Mouse (Mus musculus) splenic B cell, adult 2 months (primary cell): Measurements from ENCODE around the gene Bpifb4.
A peak's percentile ranks its signal among the peaks of the same experiment; 100 is the strongest.

ENCODE experiments used
- DNase-seq: peaks from one replicate; pipeline ENCODE4 v3.0.0-alpha.2; 2011; ENCODE audit warnings: low read depth, low spot score
- H3K27me3 ChIP-seq: 2 replicates; pipeline ENCODE4 v1.6.1; 2012; ENCODE audit warnings: mild to moderate bottlenecking, low read length, moderate library complexity, mixed read lengths; ENCODE audit not compliant: control insufficient read depth, poor library complexity, insufficient read depth, severe bottlenecking
- H3K36me3 ChIP-seq: 2 replicates; pipeline ENCODE4 v1.6.1; 2012; ENCODE audit warnings: mild to moderate bottlenecking, low read length, moderate library complexity, mixed read lengths; ENCODE audit not compliant: control insufficient read depth, poor library complexity, insufficient read depth, severe bottlenecking

Bpifb4 gene

GRCm38 (mm10) chr2:153937843-153938242 is at the start of gene Bpifb4:
TSS of gene Bpifb4 (plus strand) at chr2:153938212.
- no peaks in the 10 kb centered on the region for H3K36me3 ChIP-seq
- no peaks in the 10 kb centered on the region for H3K27me3 ChIP-seq
- no peak for DNase-seq

DNA sequence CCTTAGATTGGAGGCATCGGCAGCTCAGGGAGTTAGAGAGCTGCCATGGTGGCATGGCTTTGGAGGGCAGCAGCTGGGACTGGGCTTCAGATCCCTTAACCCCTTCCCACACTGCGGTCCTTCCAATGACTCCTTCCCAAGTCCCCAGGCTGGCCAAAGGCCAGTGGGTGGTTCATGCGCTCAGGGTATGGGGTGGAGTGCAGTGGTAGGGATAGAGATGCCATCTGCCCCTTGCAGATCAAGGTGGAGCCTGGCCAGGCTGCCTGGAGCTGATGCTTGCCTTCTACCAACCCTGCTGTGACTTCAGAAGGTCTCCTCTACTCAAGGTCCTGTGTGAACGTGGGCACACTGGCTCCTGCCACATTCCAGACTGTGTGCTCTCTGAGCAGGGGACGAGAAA is 38.9 kb upstream of the Bpifb4 start:
- Histone ChIP-seq H3K27me3 (no peaks in the 10 kb centered on the region), H3K36me3 (no peaks in the 10 kb centered on the region)
- DNase-seq = no peak

GRCm38 (mm10) chr2:153900088-153900487 is 37.9 kb upstream of the Bpifb4 start, which contains the start of gene Bpifb6:
TSS of gene Bpifb6 (plus strand) at chr2:153900388.
- no peak for DNase-seq
- Histone ChIP-seq H3K36me3 (no peaks in the 10 kb centered on the region), H3K27me3 (no peaks in the 10 kb centered on the region)

DNA sequence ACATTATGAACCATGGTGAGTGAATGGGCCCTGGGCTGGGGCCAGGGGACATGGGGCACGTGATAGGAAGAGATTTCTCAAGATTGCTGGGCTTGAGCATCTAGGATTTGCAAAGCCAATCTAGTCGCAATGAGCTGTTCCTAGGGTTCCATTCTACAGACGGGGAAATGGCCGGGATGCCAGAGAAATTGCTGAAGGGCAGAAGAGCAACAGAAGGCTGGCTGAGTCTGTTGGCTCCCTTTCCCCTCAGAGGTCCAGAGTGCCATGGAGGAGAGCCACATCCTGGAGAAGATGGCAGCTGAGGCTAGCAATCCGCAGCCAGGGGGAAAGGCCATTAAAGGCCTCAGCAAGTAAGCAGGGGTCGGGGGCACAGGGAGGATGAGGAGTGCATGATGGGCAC is 35.3 kb upstream of the Bpifb4 start:
- no peaks in the 10 kb centered on the region for H3K36me3 ChIP-seq
- no peaks in the 10 kb centered on the region for H3K27me3 ChIP-seq
- no peak for DNase-seq

DNA sequence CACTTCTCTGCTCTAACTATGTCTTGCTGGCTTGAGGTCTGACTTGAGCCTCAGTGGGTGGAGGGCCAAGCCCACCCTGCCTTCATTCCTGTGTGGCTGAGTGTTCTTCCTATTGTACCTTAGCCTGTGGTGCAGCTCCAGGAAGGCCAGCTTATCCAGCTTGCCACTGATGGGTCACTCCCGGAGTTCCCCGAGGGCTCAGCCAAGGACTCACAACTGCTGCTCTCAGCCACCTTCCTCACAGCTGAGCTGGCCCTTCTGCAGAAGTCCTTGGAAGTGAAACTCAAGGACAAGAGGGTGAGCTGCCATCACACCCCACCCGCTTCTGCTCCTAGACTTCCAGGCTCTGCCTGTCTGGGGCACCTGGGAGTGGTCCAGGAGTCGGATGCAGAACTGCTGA is 31.4 kb upstream of the Bpifb4 start:
- no peak for DNase-seq
- Histone ChIP-seq H3K36me3 (no peaks in the 10 kb centered on the region), H3K27me3 (no peaks in the 10 kb centered on the region)

- Histone ChIP-seq H3K36me3 (no peaks in the 10 kb centered on the region), H3K27me3 (no peaks in the 10 kb centered on the region)
- DNase-seq = no peak
These were observed 23.9 kb upstream of the Bpifb4 start for GRCm38 (mm10) chr2:153914151-153914550.

DNA sequence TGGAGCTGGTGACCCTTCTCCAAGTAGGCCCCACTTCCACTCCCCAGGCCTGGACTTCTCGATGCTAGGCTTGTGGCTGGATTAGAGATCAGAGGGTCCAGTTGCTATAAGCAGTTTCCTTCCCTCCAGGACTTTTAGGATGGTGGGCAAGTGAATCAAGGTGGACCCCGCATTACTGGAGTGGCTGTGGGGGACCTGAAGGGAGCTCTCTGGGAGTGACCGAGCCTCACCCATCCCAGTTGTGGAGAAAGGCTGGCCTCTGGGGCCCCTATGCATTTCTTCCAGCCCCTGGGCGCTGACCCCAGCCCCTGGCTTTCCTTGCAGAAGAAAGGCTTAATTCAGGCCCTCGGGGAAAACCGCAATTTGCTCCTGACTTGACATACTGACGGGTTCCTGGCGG is 20.1 kb upstream of the Bpifb4 start, which contains the start of gene Bpifb3:
Gene Bpifb3 (plus strand): TSS at position 301 of the 400 bp plus-strand sequence.
- H3K36me3 ChIP-seq = no peaks in the 10 kb centered on the region
- no peaks in the 10 kb centered on the region for H3K27me3 ChIP-seq
- DNase-seq = no peak

- no peaks in the 10 kb centered on the region for H3K36me3 ChIP-seq
- H3K27me3 ChIP-seq = no peaks in the 10 kb centered on the region
- no peak for DNase-seq
These were observed 16.8 kb upstream of the Bpifb4 start for GRCm38 (mm10) chr2:153921246-153921645.

DNA sequence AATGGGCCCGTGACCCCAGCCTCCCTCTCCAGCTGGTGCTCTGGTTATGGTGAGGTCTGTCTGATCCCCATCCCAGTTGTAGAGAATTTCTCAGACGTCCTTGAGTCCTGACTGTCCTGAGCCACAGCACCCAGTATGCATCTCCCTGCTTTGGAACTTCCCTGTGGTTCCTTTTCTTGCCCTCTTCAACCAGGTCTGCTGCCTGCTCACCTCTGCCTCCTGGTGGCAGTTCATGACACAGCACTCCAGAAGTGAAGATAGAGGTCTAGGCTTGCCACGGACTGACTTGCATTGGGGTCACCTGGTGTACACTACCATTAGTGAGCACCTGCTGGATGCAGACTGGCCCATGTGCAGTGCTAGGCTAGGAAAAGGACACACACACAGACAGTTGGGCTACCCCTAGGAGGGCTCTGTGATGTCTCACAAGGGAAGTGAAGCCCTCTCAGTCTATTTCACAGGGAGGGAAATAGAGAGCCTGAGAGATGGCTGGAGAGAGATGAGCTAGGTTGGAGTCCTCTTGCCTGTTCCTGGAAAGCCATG is 8.1 kb upstream of the Bpifb4 start:
- Histone ChIP-seq H3K36me3 (no peaks in the 10 kb centered on the region), H3K27me3 (no peaks in the 10 kb centered on the region)
- peak; percentile 64 for DNase-seq

- no peaks in the 10 kb centered on the region for H3K27me3 ChIP-seq
- H3K36me3 ChIP-seq = no peaks in the 10 kb centered on the region
- no peak for DNase-seq
These were observed 6.9 kb upstream of the Bpifb4 start for GRCm38 (mm10) chr2:153931125-153931524.

DNA sequence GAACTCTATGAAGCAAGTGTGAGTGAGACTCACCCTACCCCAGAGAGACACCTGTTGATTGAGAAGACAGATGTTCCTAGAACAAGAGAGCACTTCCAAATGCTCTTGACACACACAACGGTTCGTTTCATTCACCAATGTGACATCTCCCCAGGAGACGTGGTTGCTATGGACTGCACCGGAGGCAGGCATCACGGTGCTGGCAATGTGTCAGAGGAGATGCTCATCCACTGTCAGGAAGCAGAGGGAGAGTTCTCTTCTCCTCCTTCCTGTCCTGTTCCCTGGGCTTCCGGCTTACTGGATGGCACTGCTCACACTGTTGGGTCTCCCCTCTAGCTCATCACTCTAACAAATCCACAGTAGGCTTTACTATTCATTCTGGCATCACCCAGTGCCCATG is 4.7 kb upstream of the Bpifb4 start:
- H3K36me3 ChIP-seq = no peaks in the 10 kb centered on the region
- H3K27me3 ChIP-seq = no peaks in the 10 kb centered on the region
- DNase-seq = no peak

DNA sequence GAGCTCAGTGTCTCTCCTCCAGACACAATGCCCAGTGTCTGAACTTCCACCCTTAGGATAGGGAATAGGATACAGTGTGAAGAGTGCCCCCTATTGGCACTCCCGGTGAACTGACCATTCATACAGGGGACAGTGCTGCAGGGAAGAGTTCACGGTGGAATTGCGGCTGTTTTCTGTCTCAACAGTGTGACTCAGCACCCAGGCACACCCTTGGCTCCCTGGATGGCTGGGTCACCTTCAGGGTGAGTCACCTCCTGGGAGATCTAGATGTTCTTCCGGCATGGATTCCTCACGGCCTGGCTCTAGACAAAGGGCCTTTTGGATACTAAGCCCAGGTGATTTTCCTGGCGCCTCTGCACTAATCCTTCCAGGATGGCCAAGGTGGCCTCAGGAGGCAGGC is 2.7 kb upstream of the Bpifb4 start:
- Histone ChIP-seq H3K27me3 (no peaks in the 10 kb centered on the region), H3K36me3 (no peaks in the 10 kb centered on the region)
- DNase-seq = no peak

GRCm38 (mm10) chr2:153943537-153943936 is 5.5 kb downstream of the Bpifb4 start:
- DNase-seq = peak; percentile 64

DNA sequence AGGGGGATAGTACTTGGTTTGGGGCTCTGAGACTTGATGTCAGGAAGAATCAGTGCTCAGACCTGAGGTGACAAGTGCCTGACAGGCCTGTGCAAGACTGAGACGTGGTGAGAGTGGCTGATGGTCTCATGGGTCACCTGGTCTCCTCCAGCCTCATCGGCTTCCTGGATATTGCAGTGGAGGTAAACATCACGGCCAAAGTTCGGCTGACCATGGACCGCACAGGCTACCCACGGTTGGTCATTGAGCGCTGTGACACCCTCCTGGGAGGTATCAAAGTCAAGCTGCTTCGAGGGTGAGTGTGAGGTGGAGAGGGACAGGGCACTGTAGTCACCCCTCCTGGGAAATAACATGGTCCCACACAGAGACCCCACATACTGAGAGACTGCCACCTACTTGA is 6.6 kb downstream of the Bpifb4 start:
- no peak for DNase-seq
- no peaks in the 10 kb centered on the region for H3K36me3 ChIP-seq
- H3K27me3 ChIP-seq = no peaks in the 10 kb centered on the region

More at GRCm38 (mm10) chr2:153943537-153943936, 5.5 kb downstream of the Bpifb4 start:
- no peaks in the 10 kb centered on the region for H3K36me3 ChIP-seq
- no peaks in the 10 kb centered on the region for H3K27me3 ChIP-seq

DNA sequence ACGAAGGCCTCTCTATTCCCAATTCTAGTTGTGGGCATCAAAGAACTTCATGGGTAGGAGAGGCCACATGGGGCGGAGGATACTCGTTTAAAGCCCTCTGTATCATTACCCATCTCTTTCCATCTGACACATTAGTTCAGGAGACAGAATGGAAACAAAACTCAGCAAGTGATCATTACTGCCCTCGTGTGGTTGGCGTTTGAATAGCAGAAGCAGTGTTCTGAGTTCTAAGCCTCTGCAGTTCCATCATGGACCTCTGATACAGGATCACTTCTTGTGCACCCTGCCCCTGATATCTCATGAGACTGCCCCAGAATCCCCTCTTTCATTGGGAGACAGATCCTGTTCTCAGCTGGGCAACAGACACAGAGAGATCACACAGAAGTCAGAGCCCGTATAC is 14.9 kb downstream of the Bpifb4 start:
- H3K27me3 ChIP-seq = no peaks in the 10 kb centered on the region
- no peaks in the 10 kb centered on the region for H3K36me3 ChIP-seq
- peak; percentile 76 for DNase-seq

DNA sequence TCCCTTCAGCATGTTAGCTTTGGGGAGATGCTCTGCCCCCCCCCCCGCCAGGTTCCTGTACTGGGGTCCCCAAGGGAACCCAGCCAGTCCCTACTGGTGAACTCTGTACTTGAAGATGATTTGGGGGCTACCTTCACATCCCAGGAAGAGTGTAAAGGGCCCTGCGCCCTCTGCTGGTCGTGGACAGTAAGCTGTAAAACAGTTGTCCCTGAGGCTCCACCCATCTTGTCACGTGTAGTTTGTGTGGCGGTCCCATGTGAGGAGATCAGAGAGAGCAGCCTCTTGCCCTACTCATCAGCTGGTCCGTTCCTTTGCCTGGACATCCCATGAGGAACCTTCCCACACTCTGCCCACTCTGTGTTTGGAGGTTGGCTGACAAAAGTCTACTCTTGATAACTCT is 15.8 kb downstream of the Bpifb4 start:
- no peaks in the 10 kb centered on the region for H3K36me3 ChIP-seq
- DNase-seq = peak; percentile 74
- no peaks in the 10 kb centered on the region for H3K27me3 ChIP-seq
